Mouse (Mus musculus) megakaryocyte, embryonic 14.5 days (primary cell): ENCODE results near the gene Rnf166.

Experiments used
- FLI1 ChIP-seq: IDR thresholded peaks from 2 replicates; pipeline ENCODE4 v1.6.1; 2012; ENCODE audit warnings: low read length, inconsistent platforms, mixed read lengths
- GATA1 ChIP-seq: IDR thresholded peaks from 3 replicates; pipeline ENCODE4 v1.6.1; 2012; ENCODE audit warnings: mixed read lengths, low read length, inconsistent platforms, borderline replicate concordance

- TF ChIP-seq GATA1 (no peak), FLI1 (no peak)
Measured at GRCm38 (mm10) chr8:122474951-122475560, 808 bp downstream of the Rnf166 start.
